Mouse (Mus musculus) testis, adult 2 months (tissue): ENCODE results near the gene Gm13762.

Experiments used
- CTCF ChIP-seq: fragments of 200-500 bp; IDR thresholded peaks from 2 replicates; pipeline ENCODE4 v1.5.1; 2012; ENCODE audit warnings: low read depth, mild to moderate bottlenecking, inconsistent platforms, low read length, moderate library complexity; ENCODE audit not compliant: control insufficient read depth, insufficient read depth, insufficient replicate concordance
- POLR2A ChIP-seq: fragments of 200-500 bp; IDR thresholded peaks from 2 replicates; pipeline ENCODE4 v1.6.1; 2012; ENCODE audit warnings: low read depth, mild to moderate bottlenecking, inconsistent platforms, low read length, moderate library complexity; ENCODE audit not compliant: control insufficient read depth

GRCm38 (mm10) chr2:88992553-88992952, 12.5 kb upstream of the Gm13762 start, which contains the start of gene Olfr1214:
- TF ChIP-seq CTCF (no peak), POLR2A (no peak)
